Mouse (Mus musculus): ENCODE data around the gene Tox2. TPM values are rescaled to one million over a fixed set of nuclear protein-coding genes. Genes with fewer than 3 reads are reported as not detected.
A peak's percentile ranks its signal among the peaks of the same experiment; 100 is the strongest.

Tox2 gene
- polyA plus RNA-seq, 1 experiment from 2014 or later: 2.1 TPM

DNA sequence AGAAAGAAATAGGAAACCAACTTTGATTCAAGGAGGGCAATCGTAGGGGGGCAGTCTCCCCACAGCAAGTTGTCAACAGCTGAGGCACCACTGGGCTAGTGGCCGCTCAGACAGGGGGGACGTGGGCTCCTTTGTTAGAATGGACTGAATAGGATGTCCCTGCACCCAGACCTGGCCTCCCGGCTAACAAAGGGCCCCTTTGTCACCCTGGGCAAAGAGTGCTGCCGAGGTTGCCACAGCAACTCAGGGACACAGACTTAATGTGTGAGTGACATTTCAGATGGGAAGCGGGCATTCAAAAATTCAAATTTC is 7.1 kb upstream of the Tox2 start:
- H3K36me3 ChIP-seq (ENCODE audit: control insufficient read depth, insufficient read depth, low read length): no peaks in the 10 kb centered on the region
- H3K4me3 ChIP-seq (ENCODE audit: low read depth, low read length): no peak overlapping the region
- no peak overlapping the region for H3K9ac ChIP-seq (ENCODE audit: low read length)
- H3K27ac ChIP-seq (replicated peaks; ENCODE audit: low read depth, low read length): no peak overlapping the region
- WGBS: 49% methylated on average over 6 of the region's 6 CpGs
- no peaks in the 10 kb centered on the region for H3K9me3 ChIP-seq (ENCODE audit: control insufficient read depth, low read length)
- H3K27me3 ChIP-seq (ENCODE audit: control insufficient read depth, insufficient read depth, low read length): 0 out of 2 replicates have a peak, but pooled peaks cover 2% of the 10 kb centered on the region
- DNase-seq (ENCODE audit: low spot score) (peak; percentile 31), ATAC-seq (ENCODE audit: insufficient number of reproducible peaks, low FRiP score, low TSS enrichment, low read depth) (peak; percentile 59; the same call in 1 of the 2 replicates)
- H3K4me1 ChIP-seq (ENCODE audit: control insufficient read depth, insufficient read depth, low read length): 0 out of 2 replicates have a peak, but pooled peaks cover 3% of the 10 kb centered on the region
- H3K4me2 ChIP-seq (ENCODE audit: low read depth, severe bottlenecking): no peak overlapping the region

GRCm38 (mm10) chr2:163201897-163202296 is 1.0 kb upstream of the Tox2 start:
- Histone ChIP-seq H3K36me3 (ENCODE audit: control insufficient read depth, insufficient read depth, low read length) (no peaks in the 10 kb centered on the region), H3K27me3 (ENCODE audit: control insufficient read depth, insufficient read depth, low read length) (peaks cover 48% of the 10 kb centered on the region), H3K27ac (replicated peaks; ENCODE audit: low read depth, low read length) (no peak overlapping the region), H3K4me1 (ENCODE audit: control insufficient read depth, insufficient read depth, low read length) (0 out of 2 replicates have a peak, but pooled peaks cover 5% of the 10 kb centered on the region), H3K4me2 (ENCODE audit: low read depth, severe bottlenecking) (0 out of 2 replicates have a peak overlapping the region, but pooled peaks have one; percentile 28), H3K9ac (ENCODE audit: low read length) (no peak overlapping the region), H3K9me3 (ENCODE audit: control insufficient read depth, low read length) (no peaks in the 10 kb centered on the region), H3K4me3 (ENCODE audit: low read depth, low read length) (no peak overlapping the region)
- 49% methylated on average over 8 of the region's 8 CpGs for WGBS
- ATAC-seq (ENCODE audit: insufficient number of reproducible peaks, low FRiP score, low TSS enrichment, low read depth) (no peak), DNase-seq (ENCODE audit: low spot score) (no peak)

DNA sequence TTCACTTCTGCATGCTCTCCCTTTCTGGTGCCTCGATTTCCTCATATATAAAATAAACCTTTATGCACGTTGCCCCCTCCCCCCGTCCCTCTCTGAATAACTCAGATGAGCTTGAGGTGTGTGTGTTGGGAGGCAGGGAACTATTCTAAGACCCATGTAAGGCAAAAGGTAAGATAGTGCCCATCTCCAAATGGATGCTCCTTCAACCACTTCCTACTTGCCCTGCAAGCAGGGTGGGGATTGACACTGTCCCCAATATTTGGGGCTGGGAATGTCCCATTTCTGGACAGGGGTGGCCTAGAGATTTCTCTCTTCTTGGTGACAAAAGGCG is 407 bp upstream of the Tox2 start:
- 0 out of 2 replicates have a peak, but pooled peaks cover 5% of the 10 kb centered on the region for H3K4me1 ChIP-seq (ENCODE audit: control insufficient read depth, insufficient read depth, low read length)
- H3K9ac ChIP-seq (ENCODE audit: low read length): no peak overlapping the region
- no peaks in the 10 kb centered on the region for H3K36me3 ChIP-seq (ENCODE audit: control insufficient read depth, insufficient read depth, low read length)
- H3K27ac ChIP-seq (replicated peaks; ENCODE audit: low read depth, low read length): no peak overlapping the region
- no peaks in the 10 kb centered on the region for H3K9me3 ChIP-seq (ENCODE audit: control insufficient read depth, low read length)
- WGBS: 6% methylated on average over 4 of the region's 4 CpGs
- peak overlapping the region; percentile 78 for H3K4me2 ChIP-seq (ENCODE audit: low read depth, severe bottlenecking)
- no peak for DNase-seq (ENCODE audit: low spot score)
- peaks cover 48% of the 10 kb centered on the region for H3K27me3 ChIP-seq (ENCODE audit: control insufficient read depth, insufficient read depth, low read length)
- H3K4me3 ChIP-seq (ENCODE audit: low read depth, low read length): peak overlapping the region; percentile 40
- ATAC-seq (ENCODE audit: insufficient number of reproducible peaks, low FRiP score, low TSS enrichment, low read depth): peak; percentile 61

- DNase-seq (ENCODE audit: low spot score): peak; percentile 63
- H3K27me3 ChIP-seq (ENCODE audit: control insufficient read depth, insufficient read depth, low read length): peaks cover 48% of the 10 kb centered on the region
- no peak overlapping the region for H3K27ac ChIP-seq (replicated peaks; ENCODE audit: low read depth, low read length)
- ATAC-seq (ENCODE audit: insufficient number of reproducible peaks, low FRiP score, low TSS enrichment, low read depth): no peak
- 0 out of 2 replicates have a peak, but pooled peaks cover 5% of the 10 kb centered on the region for H3K4me1 ChIP-seq (ENCODE audit: control insufficient read depth, insufficient read depth, low read length)
- no peaks in the 10 kb centered on the region for H3K36me3 ChIP-seq (ENCODE audit: control insufficient read depth, insufficient read depth, low read length)
- 2% methylated on average over 75 of the region's 75 CpGs for WGBS
- H3K9ac ChIP-seq (ENCODE audit: low read length): peak overlapping the region; percentile 27; the same call in 1 of the 2 replicates
- H3K9me3 ChIP-seq (ENCODE audit: control insufficient read depth, low read length): no peaks in the 10 kb centered on the region
- H3K4me3 ChIP-seq (ENCODE audit: low read depth, low read length): peak overlapping the region; percentile 40
- peak overlapping the region; percentile 78 for H3K4me2 ChIP-seq (ENCODE audit: low read depth, severe bottlenecking)
Observed at GRCm38 (mm10) chr2:163203635-163204547, 966 bp downstream of the Tox2 start.

GRCm38 (mm10) chr2:163204548-163205261 is 1.8 kb downstream of the Tox2 start:
- Histone ChIP-seq H3K36me3 (ENCODE audit: control insufficient read depth, insufficient read depth, low read length) (no peaks in the 10 kb centered on the region), H3K4me3 (ENCODE audit: low read depth, low read length) (peak overlapping the region; percentile 40), H3K9me3 (ENCODE audit: control insufficient read depth, low read length) (no peaks in the 10 kb centered on the region), H3K4me1 (ENCODE audit: control insufficient read depth, insufficient read depth, low read length) (0 out of 2 replicates have a peak, but pooled peaks cover 5% of the 10 kb centered on the region), H3K4me2 (ENCODE audit: low read depth, severe bottlenecking) (peak overlapping the region; percentile 57), H3K27ac (replicated peaks; ENCODE audit: low read depth, low read length) (no peak overlapping the region), H3K9ac (ENCODE audit: low read length) (peak overlapping the region; percentile 27; the same call in 1 of the 2 replicates), H3K27me3 (ENCODE audit: control insufficient read depth, insufficient read depth, low read length) (peaks cover 47% of the 10 kb centered on the region)
- ATAC-seq (ENCODE audit: insufficient number of reproducible peaks, low FRiP score, low TSS enrichment, low read depth) (no peak), DNase-seq (ENCODE audit: low spot score) (peak; percentile 51)
- WGBS: 1% methylated on average over 40 of the region's 45 CpGs

- ATAC-seq (ENCODE audit: insufficient number of reproducible peaks, low FRiP score, low TSS enrichment, low read depth): no peak
- Histone ChIP-seq H3K27me3 (ENCODE audit: control insufficient read depth, insufficient read depth, low read length) (peaks cover 46% of the 10 kb centered on the region), H3K4me3 (ENCODE audit: low read depth, low read length) (no peak overlapping the region), H3K4me2 (ENCODE audit: low read depth, severe bottlenecking) (no peak overlapping the region; the same call in 1 of the 2 replicates), H3K36me3 (ENCODE audit: control insufficient read depth, insufficient read depth, low read length) (no peaks in the 10 kb centered on the region), H3K9me3 (ENCODE audit: control insufficient read depth, low read length) (no peaks in the 10 kb centered on the region), H3K9ac (ENCODE audit: low read length) (no peak overlapping the region), H3K4me1 (ENCODE audit: control insufficient read depth, insufficient read depth, low read length) (0 out of 2 replicates have a peak, but pooled peaks cover 5% of the 10 kb centered on the region), H3K27ac (replicated peaks; ENCODE audit: low read depth, low read length) (no peak overlapping the region)
- WGBS: 2% methylated on average over 6 of the region's 6 CpGs
- no peak for DNase-seq (ENCODE audit: low spot score)
Observed at GRCm38 (mm10) chr2:163205262-163205647, 2.3 kb downstream of the Tox2 start.

DNA sequence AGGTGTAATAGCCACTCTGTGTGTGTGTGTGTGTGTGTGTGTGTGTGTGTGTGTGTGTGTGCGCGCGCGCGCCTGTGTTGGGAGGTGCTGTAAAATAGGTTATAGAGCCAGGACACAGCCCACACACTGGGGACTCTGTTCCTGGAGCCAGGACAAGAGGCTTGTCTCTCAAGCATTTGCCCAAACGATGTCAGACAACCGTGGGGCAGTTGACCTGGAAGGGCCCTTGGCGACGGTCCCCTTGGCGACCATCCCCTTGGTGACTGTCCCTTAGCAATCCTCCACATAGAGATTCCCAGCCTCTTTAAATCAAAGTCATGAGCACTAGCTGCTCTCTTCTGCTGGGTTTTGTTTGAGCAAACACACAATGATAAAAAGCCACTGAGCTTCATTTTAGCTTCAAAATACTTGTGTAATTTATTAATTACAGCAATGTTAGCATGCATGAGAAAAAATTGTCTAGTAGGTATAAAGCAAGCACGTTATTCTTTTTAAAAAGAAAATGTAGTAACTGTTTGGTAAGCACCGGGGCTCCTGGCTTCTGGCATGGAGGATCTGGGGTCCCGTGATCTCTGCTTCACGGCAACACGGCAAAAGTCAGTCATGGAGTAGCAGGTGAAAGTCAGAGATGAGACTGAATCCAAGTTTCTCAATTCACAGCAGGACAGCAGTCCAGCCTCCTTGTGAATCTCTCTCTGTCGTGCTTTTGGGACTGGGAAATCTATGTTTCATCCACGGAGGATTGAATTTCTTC is 3.0 kb downstream of the Tox2 start:
- H3K9ac ChIP-seq (ENCODE audit: low read length): no peak overlapping the region
- DNase-seq (ENCODE audit: low spot score): no peak
- peaks cover 46% of the 10 kb centered on the region for H3K27me3 ChIP-seq (ENCODE audit: control insufficient read depth, insufficient read depth, low read length)
- H3K4me3 ChIP-seq (ENCODE audit: low read depth, low read length): no peak overlapping the region
- H3K4me2 ChIP-seq (ENCODE audit: low read depth, severe bottlenecking): no peak overlapping the region
- H3K9me3 ChIP-seq (ENCODE audit: control insufficient read depth, low read length): no peaks in the 10 kb centered on the region
- no peaks in the 10 kb centered on the region for H3K36me3 ChIP-seq (ENCODE audit: control insufficient read depth, insufficient read depth, low read length)
- H3K4me1 ChIP-seq (ENCODE audit: control insufficient read depth, insufficient read depth, low read length): 0 out of 2 replicates have a peak, but pooled peaks cover 5% of the 10 kb centered on the region
- 51% methylated on average over 17 of the region's 17 CpGs for WGBS
- no peak overlapping the region for H3K27ac ChIP-seq (replicated peaks; ENCODE audit: low read depth, low read length)
- ATAC-seq (ENCODE audit: insufficient number of reproducible peaks, low FRiP score, low TSS enrichment, low read depth): no peak

- ATAC-seq (ENCODE audit: insufficient number of reproducible peaks, low FRiP score, low TSS enrichment, low read depth): no peak
- Histone ChIP-seq H3K4me3 (ENCODE audit: low read depth, low read length) (no peak overlapping the region), H3K4me1 (ENCODE audit: control insufficient read depth, insufficient read depth, low read length) (0 out of 2 replicates have a peak, but pooled peaks cover 5% of the 10 kb centered on the region), H3K9me3 (ENCODE audit: control insufficient read depth, low read length) (no peaks in the 10 kb centered on the region), H3K27me3 (ENCODE audit: control insufficient read depth, insufficient read depth, low read length) (peaks cover 43% of the 10 kb centered on the region), H3K27ac (replicated peaks; ENCODE audit: low read depth, low read length) (no peak overlapping the region), H3K36me3 (ENCODE audit: control insufficient read depth, insufficient read depth, low read length) (no peaks in the 10 kb centered on the region), H3K9ac (ENCODE audit: low read length) (no peak overlapping the region), H3K4me2 (ENCODE audit: low read depth, severe bottlenecking) (no peak overlapping the region)
- DNase-seq (ENCODE audit: low spot score): peak; percentile 48
- 95% methylated on average over 2 of the region's 2 CpGs for WGBS
Observed at GRCm38 (mm10) chr2:163207315-163207714, 4.4 kb downstream of the Tox2 start.

Data from limb, embryonic 11.5 days (tissue).